Mouse (Mus musculus) embryonic fibroblast, embryonic 13.5 days (primary cell): ENCODE data around the gene Insrr.

ENCODE experiments used
- CTCF ChIP-seq: IDR thresholded peaks from 2 replicates; pipeline ENCODE4 v1.5.1; 2011; ENCODE audit warnings: mild to moderate bottlenecking, control low read depth, low read length, moderate library complexity, borderline replicate concordance; ENCODE audit not compliant: insufficient read depth
- POLR2A ChIP-seq: IDR thresholded peaks from 2 replicates; pipeline ENCODE4 v1.6.1; 2011; ENCODE audit warnings: low read depth, mild to moderate bottlenecking, control low read depth, low read length, moderate library complexity

DNA sequence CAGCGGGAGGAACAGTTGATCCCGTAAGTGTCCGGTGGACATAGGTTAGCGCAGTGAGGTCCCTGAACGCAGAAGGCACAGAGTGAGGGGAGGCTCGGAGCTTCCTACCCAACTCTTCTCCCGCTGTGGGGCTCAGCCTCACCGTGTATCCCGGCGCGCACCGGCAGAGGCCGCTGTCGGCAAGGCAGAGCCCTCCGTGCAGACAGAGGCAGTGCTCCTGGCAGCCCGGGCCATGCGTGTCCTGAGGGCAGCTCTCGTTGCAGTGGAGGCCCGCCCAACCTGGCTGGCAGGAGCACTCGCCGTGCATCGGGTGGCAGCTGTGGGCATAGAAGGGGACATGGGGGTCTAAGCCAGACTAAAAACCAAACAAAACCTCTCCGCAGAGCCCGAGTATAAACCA is 40.8 kb upstream of the Insrr start:
- TF ChIP-seq POLR2A = no peak
- TF ChIP-seq CTCF = peak; percentile 99
